Mouse (Mus musculus): Measurements from ENCODE around the gene Tmem268.

DNA sequence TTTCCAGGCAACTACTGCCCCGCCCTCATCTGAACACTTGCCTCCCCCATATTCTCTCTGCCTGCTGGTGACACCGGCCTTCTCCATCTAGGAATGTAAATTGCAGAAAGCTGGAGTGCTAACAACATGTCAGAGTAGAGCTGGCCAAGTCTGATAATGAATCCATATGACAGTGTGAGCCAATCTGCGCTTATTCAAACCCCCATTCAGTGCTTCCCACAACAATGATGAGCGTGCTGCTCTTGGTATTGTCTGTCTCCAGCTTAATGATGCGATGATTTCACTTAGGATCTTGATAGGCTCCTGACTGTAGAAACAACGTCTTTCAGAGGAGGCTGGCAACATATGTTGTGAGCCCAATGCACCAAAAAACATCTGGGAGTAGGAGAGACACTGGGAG is 29.6 kb upstream of the Tmem268 start:
- TF ChIP-seq CTCF (IDR thresholded peaks at IDR 0.05; ENCODE audit: borderline replicate concordance, insufficient read depth, low read depth, low read length) (no peak), POLR2A (IDR thresholded peaks at IDR 0.05; ENCODE audit: borderline replicate concordance, insufficient read depth, low read length) (no peak)

Measured in cerebellum, adult 2 months (tissue).